Mouse (Mus musculus): ENCODE data around the gene Urb1.

Gene Urb1

GRCm38 (mm10) chr16:90809975-90810715 is at the start of gene Urb1:
Urb1 (minus strand) TSS chr16:90810413.
- peak; percentile 96 to 100 for DNase-seq (ENCODE audit: low spot score in 2 of 2)

- no peak for DNase-seq (ENCODE audit: low spot score in 2 of 2)
Observed at GRCm38 (mm10) chr16:90858206-90858605, 48.0 kb upstream of the Urb1 start.

GRCm38 (mm10) chr16:90856552-90857200 is 46.5 kb upstream of the Urb1 start:
- no peak for DNase-seq (ENCODE audit: low spot score in 2 of 2)

GRCm38 (mm10) chr16:90851621-90852334 is 41.6 kb upstream of the Urb1 start:
- no peak for DNase-seq (ENCODE audit: low spot score in 2 of 2)

GRCm38 (mm10) chr16:90850881-90851280 is 40.7 kb upstream of the Urb1 start:
- DNase-seq (ENCODE audit: low spot score in 2 of 2), result no peak

- DNase-seq (ENCODE audit: low spot score in 2 of 2), result no peak
Observed at GRCm38 (mm10) chr16:90849262-90849661, 39.0 kb upstream of the Urb1 start.

- DNase-seq (ENCODE audit: low spot score in 2 of 2), result no peak
Observed at GRCm38 (mm10) chr16:90848697-90849096, 38.5 kb upstream of the Urb1 start.

- DNase-seq (ENCODE audit: low spot score in 2 of 2), result no peak
Observed at GRCm38 (mm10) chr16:90845591-90845990, 35.4 kb upstream of the Urb1 start.

- DNase-seq (ENCODE audit: low spot score in 2 of 2), result no peak
Observed at GRCm38 (mm10) chr16:90845038-90845437, 34.8 kb upstream of the Urb1 start.

- no peak for DNase-seq (ENCODE audit: low spot score in 2 of 2)
Observed at GRCm38 (mm10) chr16:90842164-90842563, 32.0 kb upstream of the Urb1 start.

GRCm38 (mm10) chr16:90837431-90837830 is 27.2 kb upstream of the Urb1 start:
- DNase-seq (ENCODE audit: low spot score in 2 of 2), result no peak

- DNase-seq (ENCODE audit: low spot score in 2 of 2), result no peak
Observed at GRCm38 (mm10) chr16:90833041-90833791, 23.0 kb upstream of the Urb1 start.

GRCm38 (mm10) chr16:90832495-90832894 is 22.3 kb upstream of the Urb1 start:
- no peak for DNase-seq (ENCODE audit: low spot score in 2 of 2)

- no peak for DNase-seq (ENCODE audit: low spot score in 2 of 2)
Observed at GRCm38 (mm10) chr16:90831676-90832075, 21.5 kb upstream of the Urb1 start.

GRCm38 (mm10) chr16:90830686-90831439 is 20.6 kb upstream of the Urb1 start:
- no peak for DNase-seq (ENCODE audit: low spot score in 2 of 2)

GRCm38 (mm10) chr16:90829894-90830685 is 19.9 kb upstream of the Urb1 start:
- DNase-seq (ENCODE audit: low spot score in 2 of 2), result peak in 1 of 2 experiments; percentile 8

- no peak for DNase-seq (ENCODE audit: low spot score in 2 of 2)
Observed at GRCm38 (mm10) chr16:90829136-90829535, 18.9 kb upstream of the Urb1 start.

- DNase-seq (ENCODE audit: low spot score in 2 of 2), result no peak
Observed at GRCm38 (mm10) chr16:90827498-90827897, 17.3 kb upstream of the Urb1 start.

- no peak for DNase-seq (ENCODE audit: low spot score in 2 of 2)
Observed at GRCm38 (mm10) chr16:90826457-90826856, 16.2 kb upstream of the Urb1 start, which contains the start of gene Eva1c. Eva1c (plus strand) TSS chr16:90826719.

GRCm38 (mm10) chr16:90826041-90826440 is 15.8 kb upstream of the Urb1 start:
- no peak for DNase-seq (ENCODE audit: low spot score in 2 of 2)
